Mouse (Mus musculus): ENCODE measurements around the gene 2810408A11Rik. TPM values are rescaled to one million over a fixed set of nuclear protein-coding genes. Genes with fewer than 3 reads are reported as not detected.

2810408A11Rik gene
- polyA plus RNA-seq, 1 experiment from 2014 or later, result 1.2 TPM

GRCm38 (mm10) chr11:69927501-69927900 lies 26.7 kb upstream of the 2810408A11Rik start:
- WGBS (ENCODE audit: insufficient replicate concordance), result 90% methylated on average over 2 of the region's 2 CpGs
- ATAC-seq (no peak), DNase-seq (no peak)
- H3K9ac ChIP-seq (replicated peaks), result no peak overlapping the region
- H3K36me3 ChIP-seq (replicated peaks; ENCODE audit: insufficient read depth, low read length), result no peaks in the 10 kb centered on the region
- no peak overlapping the region for H3K4me2 ChIP-seq (ENCODE audit: low read depth, low read length)
- H3K9me3 ChIP-seq (ENCODE audit: low read length), result no peaks in the 10 kb centered on the region
- H3K4me1 ChIP-seq (ENCODE audit: insufficient read depth), result peaks cover 8% of the 10 kb centered on the region
- H3K4me3 ChIP-seq (ENCODE audit: low read depth, low read length), result no peak overlapping the region
- 0 out of 2 replicates have a peak, but pooled peaks have one; percentile 18 for TF ChIP-seq CTCF (IDR thresholded peaks at IDR 0.05; ENCODE audit: low read depth)
- no peak for TF ChIP-seq EP300 (IDR thresholded peaks at IDR 0.05; ENCODE audit: low read depth)
- no peaks in the 10 kb centered on the region for H3K27me3 ChIP-seq (ENCODE audit: insufficient read depth, low read length)
- H3K27ac ChIP-seq (ENCODE audit: low read depth), result no peak overlapping the region

GRCm38 (mm10) chr11:69922796-69923195 lies 22.0 kb upstream of the 2810408A11Rik start:
- no peaks in the 10 kb centered on the region for H3K9me3 ChIP-seq (ENCODE audit: low read length)
- DNase-seq, result peak; percentile 12
- peak overlapping the region; percentile 92 for H3K4me2 ChIP-seq (ENCODE audit: low read depth, low read length)
- H3K4me3 ChIP-seq (ENCODE audit: low read depth, low read length), result peak overlapping the region; percentile 96; the same call in 1 of the 2 replicates
- H3K4me1 ChIP-seq (ENCODE audit: insufficient read depth), result peaks cover 28% of the 10 kb centered on the region
- peaks cover 12% of the 10 kb centered on the region for H3K36me3 ChIP-seq (replicated peaks; ENCODE audit: insufficient read depth, low read length)
- peak overlapping the region; percentile 100 for H3K27ac ChIP-seq (ENCODE audit: low read depth)
- 60% methylated on average over 3 of the region's 3 CpGs for WGBS (ENCODE audit: insufficient replicate concordance)
- H3K9ac ChIP-seq (replicated peaks), result no peak overlapping the region; the same call in 1 of the 2 replicates
- TF ChIP-seq CTCF (IDR thresholded peaks at IDR 0.05; ENCODE audit: low read depth) (no peak), EP300 (IDR thresholded peaks at IDR 0.05; ENCODE audit: low read depth) (no peak)
- ATAC-seq, result no peak
- H3K27me3 ChIP-seq (ENCODE audit: insufficient read depth, low read length), result no peaks in the 10 kb centered on the region

- H3K4me1 ChIP-seq (ENCODE audit: insufficient read depth), result peaks cover 32% of the 10 kb centered on the region
- ATAC-seq, result no peak
- 3% methylated on average over 12 of the region's 12 CpGs for WGBS (ENCODE audit: insufficient replicate concordance)
Measured at GRCm38 (mm10) chr11:69922012-69922756, 21.4 kb upstream of the 2810408A11Rik start.

GRCm38 (mm10) chr11:69921114-69922011 lies 20.6 kb upstream of the 2810408A11Rik start, which contains the start of gene Eif5a:
Gene Eif5a, minus strand, starts transcription at chr11:69921958.
- H3K4me1 ChIP-seq (ENCODE audit: insufficient read depth), result peaks cover 40% of the 10 kb centered on the region
- ATAC-seq (peak; percentile 88), DNase-seq (peak; percentile 100)
- H3K9ac ChIP-seq (replicated peaks), result peak within 1 kb of the TSS; percentile 91
- no peaks in the 10 kb centered on the region for H3K9me3 ChIP-seq (ENCODE audit: low read length)
- H3K36me3 ChIP-seq (replicated peaks; ENCODE audit: insufficient read depth, low read length), result peaks cover 26% of the 10 kb centered on the region
- H3K27ac ChIP-seq (ENCODE audit: low read depth), result peak within 1 kb of the TSS; percentile 100
- under 1% methylated on average over 78 of the region's 78 CpGs for WGBS (ENCODE audit: insufficient replicate concordance)
- no peaks in the 10 kb centered on the region for H3K27me3 ChIP-seq (ENCODE audit: insufficient read depth, low read length)
- TF ChIP-seq CTCF (IDR thresholded peaks at IDR 0.05; ENCODE audit: low read depth) (peak; percentile 86), EP300 (IDR thresholded peaks at IDR 0.05; ENCODE audit: low read depth) (peak; percentile 51; the same call in 1 of the 2 replicates)
- H3K4me2 ChIP-seq (ENCODE audit: low read depth, low read length), result peak within 1 kb of the TSS; percentile 92
- peak within 1 kb of the TSS; percentile 96 for H3K4me3 ChIP-seq (ENCODE audit: low read depth, low read length)

More at GRCm38 (mm10) chr11:69922012-69922756, 21.4 kb upstream of the 2810408A11Rik start:
- H3K36me3 ChIP-seq (replicated peaks; ENCODE audit: insufficient read depth, low read length), result peaks cover 18% of the 10 kb centered on the region
- H3K27me3 ChIP-seq (ENCODE audit: insufficient read depth, low read length), result no peaks in the 10 kb centered on the region
- peak overlapping the region; percentile 92 for H3K4me2 ChIP-seq (ENCODE audit: low read depth, low read length)
- peak overlapping the region; percentile 100 for H3K27ac ChIP-seq (ENCODE audit: low read depth)
- H3K9ac ChIP-seq (replicated peaks), result peak overlapping the region; percentile 60
- no peak for DNase-seq
- no peaks in the 10 kb centered on the region for H3K9me3 ChIP-seq (ENCODE audit: low read length)
- TF ChIP-seq CTCF (IDR thresholded peaks at IDR 0.05; ENCODE audit: low read depth) (peak; percentile 36; the same call in 1 of the 2 replicates), EP300 (IDR thresholded peaks at IDR 0.05; ENCODE audit: low read depth) (no peak)
- peak overlapping the region; percentile 96 for H3K4me3 ChIP-seq (ENCODE audit: low read depth, low read length)

- ATAC-seq (peak; percentile 29), DNase-seq (peak; percentile 76)
- under 1% methylated on average over 32 of the region's 65 CpGs for WGBS (ENCODE audit: insufficient replicate concordance)
- Histone ChIP-seq H3K27ac (ENCODE audit: low read depth) (peak overlapping the region; percentile 100), H3K36me3 (replicated peaks; ENCODE audit: insufficient read depth, low read length) (peaks cover 35% of the 10 kb centered on the region), H3K4me3 (ENCODE audit: low read depth, low read length) (peak overlapping the region; percentile 96), H3K9me3 (ENCODE audit: low read length) (no peaks in the 10 kb centered on the region), H3K27me3 (ENCODE audit: insufficient read depth, low read length) (no peaks in the 10 kb centered on the region), H3K4me2 (ENCODE audit: low read depth, low read length) (peak overlapping the region; percentile 92), H3K4me1 (ENCODE audit: insufficient read depth) (peaks cover 49% of the 10 kb centered on the region), H3K9ac (replicated peaks) (peak overlapping the region; percentile 91)
- no peak for TF ChIP-seq CTCF (IDR thresholded peaks at IDR 0.05; ENCODE audit: low read depth)
- no peak for TF ChIP-seq EP300 (IDR thresholded peaks at IDR 0.05; ENCODE audit: low read depth)
Measured at GRCm38 (mm10) chr11:69920266-69921031, 19.7 kb upstream of the 2810408A11Rik start.

Data from liver, postnatal 0 days (tissue).